Mouse (Mus musculus): ENCODE measurements around the gene Sh3kbp1. TPM values are rescaled to one million over a fixed set of nuclear protein-coding genes. Genes with fewer than 3 reads are reported as not detected.

The Sh3kbp1 gene
- polyA plus RNA-seq, 1 experiment from 2014 or later, result 21.0 TPM

GRCm38 (mm10) chrX:159708076-159708830, 81.2 kb downstream of the Sh3kbp1 start:
- H3K4me3 ChIP-seq (ENCODE audit: low read depth, low read length), result no peak overlapping the region
- H3K36me3 ChIP-seq (ENCODE audit: control insufficient read depth, insufficient read depth, low read length), result no peaks in the 10 kb centered on the region
- H3K9ac ChIP-seq (ENCODE audit: low read length), result no peak overlapping the region
- H3K27ac ChIP-seq (replicated peaks; ENCODE audit: low read depth, low read length), result no peak overlapping the region
- DNase-seq (ENCODE audit: low spot score) (no peak), ATAC-seq (ENCODE audit: insufficient number of reproducible peaks, low FRiP score, low TSS enrichment, low read depth) (no peak)
- no peaks in the 10 kb centered on the region for H3K4me1 ChIP-seq (ENCODE audit: control insufficient read depth, insufficient read depth, low read length)
- no peak overlapping the region for H3K4me2 ChIP-seq (ENCODE audit: low read depth, severe bottlenecking)
- 45% methylated on average over 8 of the region's 8 CpGs for WGBS
- no peaks in the 10 kb centered on the region for H3K9me3 ChIP-seq (ENCODE audit: control insufficient read depth, low read length)
- H3K27me3 ChIP-seq (ENCODE audit: control insufficient read depth, insufficient read depth, low read length), result peaks cover 12% of the 10 kb centered on the region; the same call in 1 of the 2 replicates

GRCm38 (mm10) chrX:159709296-159709695, 82.2 kb downstream of the Sh3kbp1 start:
- no peak overlapping the region for H3K9ac ChIP-seq (ENCODE audit: low read length)
- no peak for ATAC-seq (ENCODE audit: insufficient number of reproducible peaks, low FRiP score, low TSS enrichment, low read depth)
- no peak overlapping the region for H3K27ac ChIP-seq (replicated peaks; ENCODE audit: low read depth, low read length)
- H3K36me3 ChIP-seq (ENCODE audit: control insufficient read depth, insufficient read depth, low read length), result no peaks in the 10 kb centered on the region
- DNase-seq (ENCODE audit: low spot score), result no peak
- WGBS, result 90% methylated on average over 6 of the region's 6 CpGs
- no peak overlapping the region for H3K4me2 ChIP-seq (ENCODE audit: low read depth, severe bottlenecking)
- peaks cover 16% of the 10 kb centered on the region; the same call in 1 of the 2 replicates for H3K27me3 ChIP-seq (ENCODE audit: control insufficient read depth, insufficient read depth, low read length)
- no peak overlapping the region for H3K4me3 ChIP-seq (ENCODE audit: low read depth, low read length)
- no peaks in the 10 kb centered on the region for H3K9me3 ChIP-seq (ENCODE audit: control insufficient read depth, low read length)
- H3K4me1 ChIP-seq (ENCODE audit: control insufficient read depth, insufficient read depth, low read length), result no peaks in the 10 kb centered on the region

- H3K27ac ChIP-seq (replicated peaks; ENCODE audit: low read depth, low read length), result no peak overlapping the region
- H3K9ac ChIP-seq (ENCODE audit: low read length), result no peak overlapping the region
- H3K36me3 ChIP-seq (ENCODE audit: control insufficient read depth, insufficient read depth, low read length), result no peaks in the 10 kb centered on the region
- H3K4me3 ChIP-seq (ENCODE audit: low read depth, low read length), result no peak overlapping the region
- no peaks in the 10 kb centered on the region for H3K4me1 ChIP-seq (ENCODE audit: control insufficient read depth, insufficient read depth, low read length)
- no peaks in the 10 kb centered on the region for H3K9me3 ChIP-seq (ENCODE audit: control insufficient read depth, low read length)
- DNase-seq (ENCODE audit: low spot score) (no peak), ATAC-seq (ENCODE audit: insufficient number of reproducible peaks, low FRiP score, low TSS enrichment, low read depth) (no peak)
- no peak overlapping the region for H3K4me2 ChIP-seq (ENCODE audit: low read depth, severe bottlenecking)
- H3K27me3 ChIP-seq (ENCODE audit: control insufficient read depth, insufficient read depth, low read length), result peaks cover 9% of the 10 kb centered on the region; the same call in 1 of the 2 replicates
- whole genome bisulfite sequencing, result 84% methylated on average over 13 of the region's 13 CpGs
These were observed 84.3 kb downstream of the Sh3kbp1 start for GRCm38 (mm10) chrX:159711070-159712029.

GRCm38 (mm10) chrX:159713191-159713590, 86.1 kb downstream of the Sh3kbp1 start:
- DNase-seq (ENCODE audit: low spot score) (no peak), ATAC-seq (ENCODE audit: insufficient number of reproducible peaks, low FRiP score, low TSS enrichment, low read depth) (no peak)
- H3K4me1 ChIP-seq (ENCODE audit: control insufficient read depth, insufficient read depth, low read length), result no peaks in the 10 kb centered on the region
- no peaks in the 10 kb centered on the region for H3K9me3 ChIP-seq (ENCODE audit: control insufficient read depth, low read length)
- H3K9ac ChIP-seq (ENCODE audit: low read length), result no peak overlapping the region
- 86% methylated on average over 2 of the region's 2 CpGs for WGBS
- no peaks in the 10 kb centered on the region for H3K36me3 ChIP-seq (ENCODE audit: control insufficient read depth, insufficient read depth, low read length)
- no peak overlapping the region for H3K27ac ChIP-seq (replicated peaks; ENCODE audit: low read depth, low read length)
- H3K4me2 ChIP-seq (ENCODE audit: low read depth, severe bottlenecking), result no peak overlapping the region
- H3K27me3 ChIP-seq (ENCODE audit: control insufficient read depth, insufficient read depth, low read length), result peaks cover 9% of the 10 kb centered on the region; the same call in 1 of the 2 replicates
- H3K4me3 ChIP-seq (ENCODE audit: low read depth, low read length), result no peak overlapping the region

- Histone ChIP-seq H3K4me2 (ENCODE audit: low read depth, severe bottlenecking) (no peak overlapping the region), H3K27me3 (ENCODE audit: control insufficient read depth, insufficient read depth, low read length) (no peaks in the 10 kb centered on the region), H3K36me3 (ENCODE audit: control insufficient read depth, insufficient read depth, low read length) (no peaks in the 10 kb centered on the region), H3K4me1 (ENCODE audit: control insufficient read depth, insufficient read depth, low read length) (no peaks in the 10 kb centered on the region), H3K27ac (replicated peaks; ENCODE audit: low read depth, low read length) (no peak overlapping the region), H3K9me3 (ENCODE audit: control insufficient read depth, low read length) (no peaks in the 10 kb centered on the region), H3K4me3 (ENCODE audit: low read depth, low read length) (no peak overlapping the region), H3K9ac (ENCODE audit: low read length) (no peak overlapping the region)
- ATAC-seq (ENCODE audit: insufficient number of reproducible peaks, low FRiP score, low TSS enrichment, low read depth) (no peak), DNase-seq (ENCODE audit: low spot score) (no peak)
- WGBS, result 96% methylated on average over 1 of the region's 1 CpGs
These were observed 94.3 kb downstream of the Sh3kbp1 start for GRCm38 (mm10) chrX:159721390-159721789.

- 85% methylated on average over 3 of the region's 3 CpGs for WGBS
- DNase-seq (ENCODE audit: low spot score) (no peak), ATAC-seq (ENCODE audit: insufficient number of reproducible peaks, low FRiP score, low TSS enrichment, low read depth) (no peak)
- Histone ChIP-seq H3K4me3 (ENCODE audit: low read depth, low read length) (no peak overlapping the region), H3K4me2 (ENCODE audit: low read depth, severe bottlenecking) (no peak overlapping the region), H3K27me3 (ENCODE audit: control insufficient read depth, insufficient read depth, low read length) (0 out of 2 replicates have a peak, but pooled peaks cover 2% of the 10 kb centered on the region), H3K36me3 (ENCODE audit: control insufficient read depth, insufficient read depth, low read length) (no peaks in the 10 kb centered on the region), H3K27ac (replicated peaks; ENCODE audit: low read depth, low read length) (no peak overlapping the region), H3K4me1 (ENCODE audit: control insufficient read depth, insufficient read depth, low read length) (no peaks in the 10 kb centered on the region), H3K9ac (ENCODE audit: low read length) (no peak overlapping the region), H3K9me3 (ENCODE audit: control insufficient read depth, low read length) (no peaks in the 10 kb centered on the region)
These were observed 104.3 kb downstream of the Sh3kbp1 start for GRCm38 (mm10) chrX:159731421-159731820.

- ATAC-seq (ENCODE audit: insufficient number of reproducible peaks, low FRiP score, low TSS enrichment, low read depth) (no peak), DNase-seq (ENCODE audit: low spot score) (no peak)
- H3K27me3 ChIP-seq (ENCODE audit: control insufficient read depth, insufficient read depth, low read length), result 0 out of 2 replicates have a peak, but pooled peaks cover 2% of the 10 kb centered on the region
- no peak overlapping the region for H3K4me2 ChIP-seq (ENCODE audit: low read depth, severe bottlenecking)
- H3K36me3 ChIP-seq (ENCODE audit: control insufficient read depth, insufficient read depth, low read length), result no peaks in the 10 kb centered on the region
- H3K9me3 ChIP-seq (ENCODE audit: control insufficient read depth, low read length), result no peaks in the 10 kb centered on the region
- no peak overlapping the region for H3K27ac ChIP-seq (replicated peaks; ENCODE audit: low read depth, low read length)
- no peak overlapping the region for H3K4me3 ChIP-seq (ENCODE audit: low read depth, low read length)
- 82% methylated on average over 3 of the region's 3 CpGs for WGBS
- H3K4me1 ChIP-seq (ENCODE audit: control insufficient read depth, insufficient read depth, low read length), result no peaks in the 10 kb centered on the region
- H3K9ac ChIP-seq (ENCODE audit: low read length), result no peak overlapping the region
These were observed 105.8 kb downstream of the Sh3kbp1 start for GRCm38 (mm10) chrX:159732845-159733244.

GRCm38 (mm10) chrX:159733948-159734347, 106.9 kb downstream of the Sh3kbp1 start:
- 88% methylated on average over 2 of the region's 2 CpGs for WGBS
- ATAC-seq (ENCODE audit: insufficient number of reproducible peaks, low FRiP score, low TSS enrichment, low read depth), result no peak
- 0 out of 2 replicates have a peak, but pooled peaks cover 2% of the 10 kb centered on the region for H3K27me3 ChIP-seq (ENCODE audit: control insufficient read depth, insufficient read depth, low read length)
- no peak for DNase-seq (ENCODE audit: low spot score)
- no peak overlapping the region for H3K4me3 ChIP-seq (ENCODE audit: low read depth, low read length)
- H3K36me3 ChIP-seq (ENCODE audit: control insufficient read depth, insufficient read depth, low read length), result no peaks in the 10 kb centered on the region
- H3K4me2 ChIP-seq (ENCODE audit: low read depth, severe bottlenecking), result no peak overlapping the region
- H3K9ac ChIP-seq (ENCODE audit: low read length), result no peak overlapping the region
- no peaks in the 10 kb centered on the region for H3K9me3 ChIP-seq (ENCODE audit: control insufficient read depth, low read length)
- H3K27ac ChIP-seq (replicated peaks; ENCODE audit: low read depth, low read length), result no peak overlapping the region
- no peaks in the 10 kb centered on the region for H3K4me1 ChIP-seq (ENCODE audit: control insufficient read depth, insufficient read depth, low read length)
